Mouse (Mus musculus): ENCODE results near the gene Rnf169.

GRCm38 (mm10) chr7:99920416-99920815, 59.8 kb downstream of the Rnf169 start:
- TF ChIP-seq POLR2A (IDR thresholded peaks at IDR 0.05; ENCODE audit: extremely low read depth, insufficient read depth, low read length) (no peak), CTCF (IDR thresholded peaks at IDR 0.05; ENCODE audit: extremely low read depth, insufficient read depth, low read length) (no peak)
